Mouse (Mus musculus): Measurements from ENCODE around the gene Ccnl2. TPM values are rescaled to one million over a fixed set of nuclear protein-coding genes. Genes with fewer than 3 reads are reported as not detected.

The Ccnl2 gene
- polyA plus RNA-seq, 1 experiment from 2014 or later = 173 TPM

GRCm38 (mm10) chr4:155831205-155831766, 19.0 kb downstream of the Ccnl2 start, which contains the start of gene Aurkaip1:
Aurkaip1 (plus strand) TSS chr4:155831272.
- no peaks in the 10 kb centered on the region for H3K27me3 ChIP-seq
- peak within 1 kb of the TSS; percentile 91 for H3K9ac ChIP-seq
- WGBS = under 1% methylated on average over 49 of the region's 49 CpGs
- H3K4me3 ChIP-seq = peak within 1 kb of the TSS; percentile 89
- H3K4me2 ChIP-seq = peak within 1 kb of the TSS; percentile 99
- H3K4me1 ChIP-seq (replicated peaks) = peaks cover 29% of the 10 kb centered on the region
- ATAC-seq (ENCODE audit: low FRiP score) = peak; percentile 94
- H3K36me3 ChIP-seq = peaks cover 16% of the 10 kb centered on the region
- H3K27ac ChIP-seq = peak within 1 kb of the TSS; percentile 89
- no peaks in the 10 kb centered on the region for H3K9me3 ChIP-seq

GRCm38 (mm10) chr4:155831831-155832230, 19.5 kb downstream of the Ccnl2 start:
- no peaks in the 10 kb centered on the region for H3K27me3 ChIP-seq
- peak overlapping the region; percentile 99 for H3K4me2 ChIP-seq
- peak overlapping the region; percentile 89 for H3K4me3 ChIP-seq
- no peak; the same call in none of the 2 replicates for ATAC-seq (ENCODE audit: low FRiP score)
- H3K36me3 ChIP-seq = peaks cover 10% of the 10 kb centered on the region
- under 1% methylated on average over 25 of the region's 25 CpGs for WGBS
- peaks cover 29% of the 10 kb centered on the region for H3K4me1 ChIP-seq (replicated peaks)
- H3K27ac ChIP-seq = peak overlapping the region; percentile 89
- H3K9ac ChIP-seq = peak overlapping the region; percentile 91
- no peaks in the 10 kb centered on the region for H3K9me3 ChIP-seq

GRCm38 (mm10) chr4:155832321-155832720, 20.0 kb downstream of the Ccnl2 start:
- Histone ChIP-seq H3K9me3 (no peaks in the 10 kb centered on the region), H3K36me3 (peaks cover 6% of the 10 kb centered on the region), H3K27me3 (no peaks in the 10 kb centered on the region), H3K4me1 (replicated peaks) (peaks cover 29% of the 10 kb centered on the region), H3K9ac (peak overlapping the region; percentile 91), H3K4me3 (peak overlapping the region; percentile 89), H3K4me2 (peak overlapping the region; percentile 99), H3K27ac (peak overlapping the region; percentile 89; the same call in 1 of the 2 replicates)
- ATAC-seq (ENCODE audit: low FRiP score) = no peak
- 48% methylated on average over 10 of the region's 10 CpGs for WGBS

- H3K9me3 ChIP-seq = no peaks in the 10 kb centered on the region
- H3K9ac ChIP-seq = peak overlapping the region; percentile 91; the same call in 1 of the 2 replicates
- no peaks in the 10 kb centered on the region for H3K27me3 ChIP-seq
- no peak overlapping the region for H3K4me2 ChIP-seq
- peaks cover 29% of the 10 kb centered on the region for H3K4me1 ChIP-seq (replicated peaks)
- H3K27ac ChIP-seq = no peak overlapping the region
- no peaks in the 10 kb centered on the region; the same call in 1 of the 2 replicates for H3K36me3 ChIP-seq
- 86% methylated on average over 4 of the region's 4 CpGs for WGBS
- no peak overlapping the region for H3K4me3 ChIP-seq
- ATAC-seq (ENCODE audit: low FRiP score) = no peak
These were observed 20.9 kb downstream of the Ccnl2 start for GRCm38 (mm10) chr4:155833234-155833633.

- Histone ChIP-seq H3K4me1 (replicated peaks) (peaks cover 29% of the 10 kb centered on the region), H3K27ac (peak overlapping the region; percentile 72), H3K9ac (no peak overlapping the region), H3K9me3 (no peaks in the 10 kb centered on the region), H3K4me3 (0 out of 2 replicates have a peak overlapping the region, but pooled peaks have one; percentile 1), H3K27me3 (no peaks in the 10 kb centered on the region), H3K4me2 (no peak overlapping the region), H3K36me3 (no peaks in the 10 kb centered on the region; the same call in 1 of the 2 replicates)
- WGBS = 35% methylated on average over 2 of the region's 2 CpGs
- no peak for ATAC-seq (ENCODE audit: low FRiP score)
These were observed 21.5 kb downstream of the Ccnl2 start for GRCm38 (mm10) chr4:155833836-155834235.

- WGBS = 82% methylated on average over 11 of the region's 11 CpGs
- H3K36me3 ChIP-seq = no peaks in the 10 kb centered on the region; the same call in 1 of the 2 replicates
- no peak for ATAC-seq (ENCODE audit: low FRiP score)
These were observed 25.2 kb downstream of the Ccnl2 start for GRCm38 (mm10) chr4:155837404-155838010.

GRCm38 (mm10) chr4:155838187-155839153, 26.2 kb downstream of the Ccnl2 start:
- ATAC-seq (ENCODE audit: low FRiP score) = no peak
- WGBS = 68% methylated on average over 8 of the region's 8 CpGs
- Histone ChIP-seq H3K4me1 (replicated peaks) (peaks cover 35% of the 10 kb centered on the region), H3K36me3 (no peaks in the 10 kb centered on the region; the same call in 1 of the 2 replicates), H3K9me3 (no peaks in the 10 kb centered on the region), H3K27me3 (peaks cover 22% of the 10 kb centered on the region), H3K27ac (no peak overlapping the region), H3K4me2 (no peak overlapping the region), H3K4me3 (no peak overlapping the region), H3K9ac (no peak overlapping the region; the same call in 1 of the 2 replicates)

More at GRCm38 (mm10) chr4:155837404-155838010, 25.2 kb downstream of the Ccnl2 start:
- H3K9me3 ChIP-seq = no peaks in the 10 kb centered on the region
- peaks cover 45% of the 10 kb centered on the region for H3K4me1 ChIP-seq (replicated peaks)
- peaks cover 19% of the 10 kb centered on the region for H3K27me3 ChIP-seq
- H3K4me2 ChIP-seq = no peak overlapping the region
- H3K4me3 ChIP-seq = no peak overlapping the region
- H3K9ac ChIP-seq = no peak overlapping the region
- no peak overlapping the region for H3K27ac ChIP-seq

- H3K9me3 ChIP-seq = no peaks in the 10 kb centered on the region
- peak within 1 kb of the TSS; percentile 36 for H3K4me3 ChIP-seq
- H3K9ac ChIP-seq = peak within 1 kb of the TSS; percentile 67
- H3K27me3 ChIP-seq = peaks cover 22% of the 10 kb centered on the region
- WGBS = under 1% methylated on average over 16 of the region's 16 CpGs
- H3K27ac ChIP-seq = peak within 1 kb of the TSS; percentile 35; the same call in 1 of the 2 replicates
- 0 out of 2 replicates have a peak, but pooled peaks have one; percentile 40 for ATAC-seq (ENCODE audit: low FRiP score)
- peaks cover 26% of the 10 kb centered on the region for H3K4me1 ChIP-seq (replicated peaks)
- H3K36me3 ChIP-seq = no peaks in the 10 kb centered on the region
- H3K4me2 ChIP-seq = peak within 1 kb of the TSS; percentile 60
These were observed 27.2 kb downstream of the Ccnl2 start, which contains the start of gene Mxra8 for GRCm38 (mm10) chr4:155839483-155839910. Mxra8 (plus strand) TSS chr4:155839680.

- peak overlapping the region; percentile 35; the same call in 1 of the 2 replicates for H3K27ac ChIP-seq
- peak overlapping the region; percentile 60 for H3K4me2 ChIP-seq
- H3K9me3 ChIP-seq = no peaks in the 10 kb centered on the region
- peaks cover 26% of the 10 kb centered on the region for H3K4me1 ChIP-seq (replicated peaks)
- ATAC-seq (ENCODE audit: low FRiP score) = no peak
- no peaks in the 10 kb centered on the region for H3K36me3 ChIP-seq
- H3K4me3 ChIP-seq = peak overlapping the region; percentile 36
- 7% methylated on average over 8 of the region's 8 CpGs for WGBS
- H3K9ac ChIP-seq = peak overlapping the region; percentile 67
- H3K27me3 ChIP-seq = peaks cover 22% of the 10 kb centered on the region
These were observed 28.1 kb downstream of the Ccnl2 start for GRCm38 (mm10) chr4:155840076-155841002.

GRCm38 (mm10) chr4:155841003-155841454, 28.7 kb downstream of the Ccnl2 start:
- Histone ChIP-seq H3K36me3 (no peaks in the 10 kb centered on the region), H3K4me1 (replicated peaks) (peaks cover 30% of the 10 kb centered on the region), H3K9me3 (no peaks in the 10 kb centered on the region), H3K27ac (no peak overlapping the region), H3K9ac (peak overlapping the region; percentile 67), H3K27me3 (peaks cover 22% of the 10 kb centered on the region), H3K4me3 (peak overlapping the region; percentile 36), H3K4me2 (peak overlapping the region; percentile 60)
- ATAC-seq (ENCODE audit: low FRiP score) = peak; percentile 32; the same call in 1 of the 2 replicates
- under 1% methylated on average over 32 of the region's 32 CpGs for WGBS

Measured in hindbrain, embryonic 13.5 days (tissue).